Mouse (Mus musculus) MEL (cell line): ENCODE results near the gene Tspan4.

ENCODE experiments used
- CTCF ChIP-seq, 3 experiments: IDR thresholded peaks in 2 of 3; conservative IDR thresholded peaks in 1 of 3; 2 replicates each; pipeline ENCODE4 v1.5.1; 2011 to 2012; ENCODE audit warnings: low read length in 3 of 3, low read depth in 2 of 3, mild to moderate bottlenecking in 2 of 3, improper control_type of control experiment in 1 of 3, inconsistent platforms in 1 of 3, mixed read lengths in 1 of 3, moderate library complexity in 1 of 3; ENCODE audit not compliant: control insufficient read depth in 1 of 3, insufficient read depth in 1 of 3, poor library complexity in 1 of 3, severe bottlenecking in 1 of 3
- ELF1 ChIP-seq: IDR thresholded peaks from 2 replicates; pipeline ENCODE4 v1.6.1; 2014; ENCODE audit warnings: low read depth, mild to moderate bottlenecking, inconsistent platforms, low read length, improper control_type of control experiment, moderate library complexity
- EP300 ChIP-seq, 2 experiments: IDR thresholded peaks; 2 replicates each; pipeline ENCODE4 v1.6.1; 2011; ENCODE audit warnings: improper control_type of control experiment in 2 of 2, low read length in 2 of 2, low read depth in 1 of 2, mild to moderate bottlenecking in 1 of 2
- ETS1 ChIP-seq: IDR thresholded peaks from 2 replicates; pipeline ENCODE4 v1.6.1; 2012; ENCODE audit warnings: low read depth, mild to moderate bottlenecking, inconsistent platforms, low read length, improper control_type of control experiment, moderate library complexity
- GATA1 ChIP-seq: IDR thresholded peaks from 2 replicates; pipeline ENCODE4 v1.6.1; 2011; ENCODE audit warnings: low read depth, low read length, improper control_type of control experiment
- JUND ChIP-seq: IDR thresholded peaks from 2 replicates; pipeline ENCODE4 v1.6.1; 2011; ENCODE audit warnings: low read depth, mild to moderate bottlenecking, improper control_type of control experiment, low read length
- KAT2A ChIP-seq: conservative IDR thresholded peaks from 2 replicates; pipeline ENCODE4 v1.6.1; 2012; ENCODE audit warnings: low read depth, low read length, improper control_type of control experiment, inconsistent platforms
- MAX ChIP-seq: IDR thresholded peaks from 2 replicates; pipeline ENCODE4 v1.6.1; 2011; ENCODE audit warnings: low read length, improper control_type of control experiment
- MYC ChIP-seq: IDR thresholded peaks from 2 replicates; pipeline ENCODE4 v1.6.1; 2011; ENCODE audit warnings: low read depth, mild to moderate bottlenecking, low read length, improper control_type of control experiment, moderate library complexity
- POLR2A ChIP-seq, 2 experiments: IDR thresholded peaks; 2 replicates each; pipeline ENCODE4 v1.6.1; 2011 to 2012; ENCODE audit warnings: low read length in 2 of 2, mild to moderate bottlenecking in 2 of 2, control low read depth in 1 of 2, improper control_type of control experiment in 1 of 2, low read depth in 1 of 2, moderate library complexity in 1 of 2; ENCODE audit not compliant: control insufficient read depth in 1 of 2, insufficient read depth in 1 of 2, poor library complexity in 1 of 2
- RCOR1 ChIP-seq: IDR thresholded peaks from 2 replicates; pipeline ENCODE4 v1.6.1; 2012; ENCODE audit warnings: low read depth, mild to moderate bottlenecking, inconsistent platforms, low read length, improper control_type of control experiment
- SIN3A ChIP-seq: IDR thresholded peaks from 2 replicates; pipeline ENCODE4 v1.6.1; 2012; ENCODE audit warnings: low read length, improper control_type of control experiment, inconsistent platforms
- USF2 ChIP-seq, 2 experiments: IDR thresholded peaks; 2 replicates each; pipeline ENCODE4 v1.6.1; 2011 to 2012; ENCODE audit warnings: improper control_type of control experiment in 2 of 2, low read length in 2 of 2, borderline replicate concordance in 1 of 2, inconsistent platforms in 1 of 2, low read depth in 1 of 2, mild to moderate bottlenecking in 1 of 2; ENCODE audit not compliant: insufficient read depth in 1 of 2

DNA sequence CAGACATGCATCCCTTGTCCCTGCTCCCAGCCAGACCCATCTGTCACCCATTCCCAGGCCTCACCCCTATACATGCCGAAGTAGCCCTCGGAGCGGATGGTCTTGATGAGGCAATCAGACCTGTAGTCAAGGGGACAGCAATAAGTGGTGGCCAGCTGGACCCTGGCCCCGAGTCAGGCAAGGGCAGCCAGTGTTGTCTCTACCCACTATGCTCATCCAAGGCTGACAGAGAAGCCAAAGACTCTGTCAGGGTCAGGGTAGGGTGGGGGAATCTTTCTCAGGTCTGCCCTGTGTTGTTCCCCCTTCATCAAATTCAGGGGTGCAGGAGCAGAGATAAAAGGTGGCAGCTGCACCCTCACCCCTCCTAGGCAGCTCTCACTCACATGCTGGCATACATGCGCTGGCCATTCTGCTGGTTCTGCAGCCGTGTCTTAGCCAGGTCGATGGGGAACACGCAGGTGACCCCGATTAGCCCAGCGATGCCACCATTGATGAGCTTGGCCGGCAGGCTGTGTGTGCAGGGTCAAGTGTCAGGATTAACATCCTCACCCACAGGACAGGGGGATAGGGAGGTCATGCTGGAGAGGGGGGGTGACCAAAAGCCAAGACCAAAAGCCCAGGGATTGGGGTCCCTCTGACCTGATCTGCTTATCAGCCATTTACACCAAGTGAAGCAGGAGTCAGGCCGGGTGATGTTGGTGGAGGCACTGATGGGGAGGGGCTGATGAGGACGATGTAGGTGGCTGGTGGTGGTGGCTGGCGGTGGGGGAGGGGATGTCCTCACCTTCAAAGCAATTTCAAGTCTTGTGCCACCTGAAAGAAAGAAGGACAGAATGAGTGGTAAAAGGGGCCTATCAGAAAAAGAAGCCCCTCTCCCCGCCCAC, 41.3 kb upstream of the Tspan4 start:
- TF ChIP-seq MYC, result no peak
- no peak for TF ChIP-seq JUND
- TF ChIP-seq CTCF (IDR thresholded peaks at IDR 0.05 in 2 of 3, conservative IDR thresholded peaks at IDR 0.05 in 1 of 3; ENCODE audit: control insufficient read depth in 1 of 3, insufficient read depth in 1 of 3, low read depth in 2 of 3, low read length in 3 of 3, poor library complexity in 1 of 3, severe bottlenecking in 1 of 3), result no peak
- TF ChIP-seq POLR2A (IDR thresholded peaks at IDR 0.05; ENCODE audit: control insufficient read depth in 1 of 2, insufficient read depth in 1 of 2, low read depth in 1 of 2, low read length in 2 of 2, poor library complexity in 1 of 2), result no peak
- no peak for TF ChIP-seq EP300 (IDR thresholded peaks at IDR 0.05; ENCODE audit: low read depth in 1 of 2, low read length in 2 of 2)
- no peak for TF ChIP-seq MAX
- no peak for TF ChIP-seq USF2 (IDR thresholded peaks at IDR 0.05; ENCODE audit: borderline replicate concordance in 1 of 2, insufficient read depth in 1 of 2, low read depth in 1 of 2, low read length in 2 of 2)
- no peak for TF ChIP-seq ETS1
- TF ChIP-seq ELF1, result no peak
- TF ChIP-seq KAT2A, result no peak
- TF ChIP-seq GATA1, result no peak
- no peak for TF ChIP-seq SIN3A
- no peak for TF ChIP-seq RCOR1
